8 mouse cellular contexts compared by ENCODE assay signal in the genomic region with DNA sequence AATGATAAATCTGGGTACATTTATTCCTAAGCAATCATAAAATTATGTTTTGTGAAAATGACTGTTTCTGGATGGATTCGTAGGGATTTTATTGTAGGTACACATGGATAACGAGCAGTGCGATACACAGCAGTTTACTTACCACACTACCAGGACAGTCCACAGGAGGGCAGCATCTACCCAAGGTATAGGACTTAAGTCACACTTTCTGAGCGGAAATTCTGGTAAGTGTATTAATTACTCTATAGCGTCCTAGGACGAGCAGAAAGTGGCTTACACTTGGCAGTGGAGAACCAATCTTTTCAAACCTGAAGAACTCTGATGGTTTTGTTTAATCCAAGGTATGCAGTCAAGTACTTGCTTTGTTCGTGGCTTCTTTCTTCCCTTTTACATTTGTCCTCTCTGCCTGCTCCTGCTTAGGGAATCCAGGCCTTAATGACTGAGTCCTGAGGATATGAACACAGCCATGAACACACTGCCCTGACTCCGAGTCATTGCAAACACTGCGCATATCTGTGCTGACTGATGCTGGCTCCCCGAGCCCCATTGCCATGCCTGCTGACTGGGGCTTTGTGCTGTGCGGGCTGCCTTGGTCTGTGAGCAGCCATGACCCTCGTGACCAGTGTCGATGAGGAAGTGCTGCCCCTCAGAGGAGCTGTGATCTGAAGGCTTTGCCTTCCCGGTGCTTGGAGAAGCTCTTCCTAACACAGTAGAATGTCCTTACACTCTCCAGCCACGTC.
DNase-seq lines count a peak whose midpoint lies in the region; ATAC-seq and TF ChIP-seq lines count a peak whose summit lies in the region.

No protein-coding gene starts in this region.

- peak; percentile 95 for TF ChIP-seq CTCF in forebrain, postnatal 0 days (IDR thresholded peaks at IDR 0.05; ENCODE audit: low read depth)
- peak; percentile 90 for TF ChIP-seq CTCF in layer of hippocampus, adult 2 months (conservative IDR thresholded peaks at IDR 0.05)
- TF ChIP-seq CTCF in lung, adult 2 months (IDR thresholded peaks at IDR 0.05; ENCODE audit: insufficient read depth, low read length) = peak; percentile 76

- peak overlapping the region; percentile 60; the same call in 1 of the 2 replicates for H3K27ac ChIP-seq in forebrain, postnatal 0 days (ENCODE audit: low read depth, low read length)
- peak overlapping the region; percentile 60 for H3K27ac ChIP-seq in layer of hippocampus, adult 2 months
- H3K27ac ChIP-seq in neural tube, embryonic 15.5 days (replicated peaks) = peak overlapping the region; percentile 68; the same call in 1 of the 2 replicates

- H3K36me3 ChIP-seq in forebrain, postnatal 0 days (ENCODE audit: insufficient read depth) = no peaks in the 10 kb centered on the region
- H3K36me3 ChIP-seq in neural tube, embryonic 15.5 days = no peaks in the 10 kb centered on the region

- TF ChIP-seq POLR2A in lung, adult 2 months (IDR thresholded peaks at IDR 0.05; ENCODE audit: borderline replicate concordance, extremely low read depth, low read depth, low read length) = no peak

- no peak overlapping the region for H3K4me3 ChIP-seq in forebrain, postnatal 0 days (ENCODE audit: low read depth, low read length)
- H3K4me3 ChIP-seq in layer of hippocampus, adult 2 months = peak overlapping the region; percentile 38
- peak overlapping the region; percentile 48 for H3K4me3 ChIP-seq in lung, adult 2 months (replicated peaks; ENCODE audit: extremely low read depth, low read depth, low read length)
- H3K4me3 ChIP-seq in neural tube, embryonic 15.5 days (replicated peaks) = peak overlapping the region; percentile 13; the same call in 1 of the 2 replicates

- H3K4me1 ChIP-seq in forebrain, postnatal 0 days (ENCODE audit: insufficient read depth) = no peaks in the 10 kb centered on the region
- peaks cover 5% of the 10 kb centered on the region for H3K4me1 ChIP-seq in lung, adult 2 months (ENCODE audit: control insufficient read depth, insufficient read depth, low read length)
- peaks cover 8% of the 10 kb centered on the region for H3K4me1 ChIP-seq in neural tube, embryonic 15.5 days

- no peaks in the 10 kb centered on the region for H3K27me3 ChIP-seq in forebrain, postnatal 0 days (ENCODE audit: insufficient read depth, low read length)
- H3K27me3 ChIP-seq in neural tube, embryonic 15.5 days (replicated peaks) = no peaks in the 10 kb centered on the region

- ATAC-seq in forebrain, postnatal 0 days = peak; percentile 90
- peak; percentile 86 for ATAC-seq in neural tube, embryonic 15.5 days (ENCODE audit: low FRiP score)

- H3K4me2 ChIP-seq in forebrain, postnatal 0 days (ENCODE audit: low read depth) = peak overlapping the region; percentile 27
- peak overlapping the region; percentile 48 for H3K4me2 ChIP-seq in neural tube, embryonic 15.5 days

- 14% methylated on average over 15 of the region's 15 CpGs for WGBS in forebrain, postnatal 0 days
- WGBS in lung, adult 2 months = 11% methylated on average over 15 of the region's 15 CpGs
- 11% methylated on average over 15 of the region's 15 CpGs for WGBS in neural tube, embryonic 15.5 days

- peak; percentile 75 for DNase-seq in MEL-GATA-1-ER (ENCODE audit: extremely low read depth, low read depth)
- DNase-seq in cerebellum, adult 8-10 months = peak; percentile 74
- DNase-seq in forebrain, postnatal 0 days = peak; percentile 95
- DNase-seq in heart, postnatal 4 days = peak; percentile 89
- peak; percentile 85 to 90 for DNase-seq in layer of hippocampus, adult 2 months (ENCODE audit: low spot score in 2 of 2)
- DNase-seq in lung, adult 2 months = peak; percentile 76
- DNase-seq in testis, postnatal 14 days (ENCODE audit: low spot score) = peak; percentile 48

- no peaks in the 10 kb centered on the region for H3K9me3 ChIP-seq in forebrain, postnatal 0 days (ENCODE audit: low read length)
- no peaks in the 10 kb centered on the region for H3K9me3 ChIP-seq in neural tube, embryonic 15.5 days (replicated peaks)

- H3K9ac ChIP-seq in forebrain, postnatal 0 days = 0 out of 2 replicates have a peak overlapping the region, but pooled peaks have one; percentile 23
- H3K9ac ChIP-seq in neural tube, embryonic 15.5 days (replicated peaks) = no peak overlapping the region
